7 mouse cellular contexts compared by ENCODE assay signal in the genomic region with DNA sequence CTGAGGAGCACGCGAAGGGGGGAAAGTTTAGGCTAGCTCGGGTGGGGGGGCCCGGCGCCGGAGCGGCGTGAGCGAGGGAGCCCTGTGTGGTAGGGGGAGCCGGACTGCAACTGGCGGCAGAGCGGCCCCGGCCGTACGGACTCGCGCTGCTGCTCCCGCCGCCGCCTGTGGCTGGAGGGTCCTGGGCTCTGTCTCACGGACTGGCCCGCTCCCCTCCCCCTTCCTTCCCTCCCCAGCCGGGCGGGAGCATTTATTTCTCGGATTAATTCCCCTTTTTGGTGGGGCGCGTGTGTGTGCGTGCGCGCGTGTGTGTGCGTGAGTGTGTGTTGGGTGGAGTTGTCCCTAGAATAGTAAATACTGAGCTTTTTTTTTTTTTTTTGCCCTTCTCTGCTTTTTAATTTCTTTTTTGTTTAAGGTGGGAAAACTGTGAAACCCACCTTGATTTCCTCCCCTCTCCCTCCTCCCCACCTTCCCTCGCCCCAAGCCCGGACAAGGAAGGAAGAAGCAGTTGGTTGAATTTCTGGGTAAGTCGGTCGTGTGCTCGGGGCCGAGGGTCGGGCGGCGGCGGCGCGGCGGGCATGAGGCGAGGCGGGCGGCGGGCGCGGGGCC. TPM values are rescaled to one million over a fixed set of nuclear protein-coding genes. Genes with fewer than 3 reads are reported as not detected.
DNase-seq lines count a peak whose midpoint lies in the region; ATAC-seq and TF ChIP-seq lines count a peak whose summit lies in the region.

No protein-coding gene starts in this region.

- DNase-seq in neural tube, embryonic 11.5 days (ENCODE audit: low spot score): no peak
- no peak for DNase-seq in neural tube, embryonic 10.5 days (ENCODE audit: extremely low spot score, low spot score)
- no peak for DNase-seq in forebrain, embryonic 11.5 days (ENCODE audit: low spot score)
- no peak for DNase-seq in liver, adult 2 months (ENCODE audit: extremely low read depth, low read depth, low spot score)
- no peak for DNase-seq in cerebellum, adult 9-11 months

- peaks cover 6% of the 10 kb centered on the region; the same call in 1 of the 2 replicates for H3K4me1 ChIP-seq in neural tube, embryonic 11.5 days (ENCODE audit: control insufficient read depth, insufficient read depth, low read length)
- peaks cover 2% of the 10 kb centered on the region; the same call in 1 of the 2 replicates for H3K4me1 ChIP-seq in forebrain, embryonic 11.5 days (replicated peaks; ENCODE audit: control insufficient read depth, insufficient read depth, low read length)
- peaks cover 9% of the 10 kb centered on the region for H3K4me1 ChIP-seq in liver, adult 2 months (ENCODE audit: control insufficient read depth, insufficient read depth, low read length)
- H3K4me1 ChIP-seq in stomach, embryonic 14.5 days (ENCODE audit: control insufficient read depth, insufficient read depth, low read length): peaks cover 15% of the 10 kb centered on the region; the same call in 1 of the 2 replicates

- H3K27ac ChIP-seq in neural tube, embryonic 11.5 days (ENCODE audit: low read depth, low read length): peak overlapping the region; percentile 100
- peak overlapping the region; percentile 100 for H3K27ac ChIP-seq in forebrain, embryonic 11.5 days (ENCODE audit: low read depth, low read length)
- H3K27ac ChIP-seq in liver, adult 2 months (replicated peaks; ENCODE audit: insufficient read depth, low read depth, low read length): peak overlapping the region; percentile 84
- H3K27ac ChIP-seq in stomach, embryonic 14.5 days (ENCODE audit: low read length): peak overlapping the region; percentile 100

- H3K79me2 ChIP-seq in liver, adult 2 months (ENCODE audit: control insufficient read depth, insufficient read depth, low read length): peaks cover 22% of the 10 kb centered on the region; the same call in 1 of the 2 replicates

- H3K27me3 ChIP-seq in neural tube, embryonic 11.5 days (ENCODE audit: control insufficient read depth, insufficient read depth, low read length): no peaks in the 10 kb centered on the region
- no peaks in the 10 kb centered on the region for H3K27me3 ChIP-seq in forebrain, embryonic 11.5 days (ENCODE audit: control insufficient read depth, insufficient read depth, low read length)
- H3K27me3 ChIP-seq in liver, adult 2 months (ENCODE audit: control insufficient read depth, insufficient read depth, low read length): no peaks in the 10 kb centered on the region
- no peaks in the 10 kb centered on the region for H3K27me3 ChIP-seq in stomach, embryonic 14.5 days (ENCODE audit: control insufficient read depth, insufficient read depth, low read length)

- no peak for TF ChIP-seq POLR2A in liver, adult 2 months (IDR thresholded peaks at IDR 0.05; ENCODE audit: extremely low read depth, insufficient read depth, low read length)

- peak overlapping the region; percentile 74 for H3K4me2 ChIP-seq in neural tube, embryonic 11.5 days (ENCODE audit: low read depth)
- peak overlapping the region; percentile 50 for H3K4me2 ChIP-seq in forebrain, embryonic 11.5 days (ENCODE audit: low read depth, low read length, severe bottlenecking)
- H3K4me2 ChIP-seq in stomach, embryonic 14.5 days (replicated peaks; ENCODE audit: low read depth, low read length): peak overlapping the region; percentile 93

- peak; percentile 48 for ATAC-seq in neural tube, embryonic 11.5 days (ENCODE audit: insufficient read depth, low FRiP score, low TSS enrichment)
- ATAC-seq in forebrain, embryonic 11.5 days (replicated peaks; ENCODE audit: low FRiP score): peak; percentile 40
- ATAC-seq in stomach, embryonic 14.5 days (ENCODE audit: insufficient number of reproducible peaks, insufficient read depth, low FRiP score, low read depth): peak; percentile 21; the same call in 1 of the 2 replicates
- ATAC-seq in frontal cortex, adult (ENCODE audit: low TSS enrichment): no peak

- no peak for TF ChIP-seq CTCF in liver, adult 2 months (IDR thresholded peaks at IDR 0.05; ENCODE audit: low read depth, low read length)

- no peaks in the 10 kb centered on the region for H3K9me3 ChIP-seq in neural tube, embryonic 11.5 days (ENCODE audit: control insufficient read depth, low read length)
- no peaks in the 10 kb centered on the region for H3K9me3 ChIP-seq in forebrain, embryonic 11.5 days (ENCODE audit: control insufficient read depth, low read length)
- no peaks in the 10 kb centered on the region for H3K9me3 ChIP-seq in stomach, embryonic 14.5 days (ENCODE audit: control insufficient read depth, low read depth, low read length)

- under 1% methylated on average over 37 of the region's 51 CpGs for WGBS in neural tube, embryonic 11.5 days
- under 1% methylated on average over 46 of the region's 51 CpGs for WGBS in forebrain, embryonic 11.5 days
- WGBS in liver, adult 2 months: under 1% methylated on average over 48 of the region's 51 CpGs
- WGBS in stomach, embryonic 14.5 days: under 1% methylated on average over 47 of the region's 51 CpGs

- H3K9ac ChIP-seq in neural tube, embryonic 11.5 days (ENCODE audit: low read length): peak overlapping the region; percentile 99
- peak overlapping the region; percentile 99 for H3K9ac ChIP-seq in forebrain, embryonic 11.5 days (ENCODE audit: low read length)
- peak overlapping the region; percentile 93 for H3K9ac ChIP-seq in liver, adult 2 months (ENCODE audit: low read depth, low read length)
- peak overlapping the region; percentile 99 for H3K9ac ChIP-seq in stomach, embryonic 14.5 days (replicated peaks; ENCODE audit: low read depth, low read length)

- H3K4me3 ChIP-seq in neural tube, embryonic 11.5 days (ENCODE audit: low read depth, low read length): peak overlapping the region; percentile 96
- peak overlapping the region; percentile 99 for H3K4me3 ChIP-seq in forebrain, embryonic 11.5 days (ENCODE audit: low read depth, low read length)
- peak overlapping the region; percentile 96 for H3K4me3 ChIP-seq in liver, adult 2 months (ENCODE audit: insufficient read depth, low read depth, low read length)
- peak overlapping the region; percentile 99 for H3K4me3 ChIP-seq in stomach, embryonic 14.5 days (ENCODE audit: low read depth, low read length)

- H3K36me3 ChIP-seq in neural tube, embryonic 11.5 days (ENCODE audit: control insufficient read depth, insufficient read depth, low read length): no peaks in the 10 kb centered on the region
- no peaks in the 10 kb centered on the region for H3K36me3 ChIP-seq in forebrain, embryonic 11.5 days (ENCODE audit: control insufficient read depth, insufficient read depth, low read length)
- no peaks in the 10 kb centered on the region for H3K36me3 ChIP-seq in liver, adult 2 months (ENCODE audit: control insufficient read depth, insufficient read depth, low read length)
- H3K36me3 ChIP-seq in stomach, embryonic 14.5 days (ENCODE audit: control insufficient read depth, insufficient read depth, low read length): no peaks in the 10 kb centered on the region

RNA-seq across cellular contexts. Expression of gene Xpo1, which starts 0.5 kb away (rescaled TPM):
- 161 TPM in 2 replicates for polyA plus RNA-seq in neural tube, embryonic 11.5 days (2014; fragmentation: Nextera tagmentation; extraction: Ambion mirVana)
- polyA plus RNA-seq in forebrain, embryonic 11.5 days (2014; fragmentation: Nextera tagmentation; extraction: Ambion mirVana): 176 and 187 TPM in 2 replicates
- total RNA-seq in liver, adult 2 months (2014; rRNA removed): 23.0 and 31.0 TPM in 2 replicates
- 1.6 and 1.8 TPM in 2 replicates for polyA plus RNA-seq in liver, adult 2 months (2012; rRNA removed)
- polyA plus RNA-seq in stomach, embryonic 14.5 days (2014; fragmentation: Nextera tagmentation; extraction: Ambion mirVana): 118 and 125 TPM in 2 replicates

RNA-seq across cellular contexts. Expression of gene Usp34, which starts 50.4 kb away (rescaled TPM):
- polyA plus RNA-seq in neural tube, embryonic 11.5 days (2014; fragmentation: Nextera tagmentation; extraction: Ambion mirVana): 31.5 and 37.0 TPM in 2 replicates
- 30.8 and 32.8 TPM in 2 replicates for polyA plus RNA-seq in forebrain, embryonic 11.5 days (2014; fragmentation: Nextera tagmentation; extraction: Ambion mirVana)
- 29.4 and 31.0 TPM in 2 replicates for total RNA-seq in liver, adult 2 months (2014; rRNA removed)
- polyA plus RNA-seq in liver, adult 2 months (2012; rRNA removed): 2.8 and 3.0 TPM in 2 replicates
- 44.6 and 46.2 TPM in 2 replicates for polyA plus RNA-seq in stomach, embryonic 14.5 days (2014; fragmentation: Nextera tagmentation; extraction: Ambion mirVana)

Comparison
In these comparisons a context has a peak if more than half of its experiments do, and no peak if none do; other contexts are left out.
1. RNA of gene Xpo1, which starts 0.5 kb away (polyA plus RNA-seq): 176 to 187 TPM in forebrain, embryonic 11.5 days, 161 TPM in neural tube, embryonic 11.5 days and 118 to 125 TPM in stomach, embryonic 14.5 days; 1.6 to 1.8 TPM in liver, adult 2 months; every median in the first group is over 10 times any median in the second.
2. Peak in every context shown above with its lines, with median percentiles within 50 percentile points of each other: H3K27ac ChIP-seq, H3K4me2 ChIP-seq, H3K4me3 ChIP-seq and H3K9ac ChIP-seq.